Mouse (Mus musculus) layer of hippocampus, postnatal 14 days (tissue): ENCODE measurements at regions not wholly inside any gene's neighbourhood (a gene's known extent, or its start where the extent isn't known, plus 50 kb on each side); places are given as distances from the start of the nearest gene placed in this dataset.
A peak's percentile ranks its signal among the peaks of the same experiment; 100 is the strongest.
"Not testable (repeated sequence)": the region's sequence is repeated elsewhere in the genome, so short reads cannot be mapped to it uniquely, and the experiment has no call there.

Experiments
- DNase-seq, 2 experiments: peaks; one replicate each; pipeline ENCODE4 v3.0.0; 2021 to 2022; ENCODE audit warnings: low spot score in 2 of 2, mixed read lengths in 1 of 2

GRCm38 (mm10) chr17:58820588-58821195 lies 170.5 kb downstream of the Pdzph1 start:
- DNase-seq: peak; percentile 6 to 52

GRCm38 (mm10) chr17:58819339-58819738 lies 171.8 kb downstream of the Pdzph1 start:
- DNase-seq: no peak

- DNase-seq: not testable (repeated sequence)
These were observed 215.7 kb downstream of the Pdzph1 start for GRCm38 (mm10) chr17:58775451-58775850.

- DNase-seq: no peak
These were observed 217.6 kb downstream of the Pdzph1 start for GRCm38 (mm10) chr17:58773595-58773994.

DNA sequence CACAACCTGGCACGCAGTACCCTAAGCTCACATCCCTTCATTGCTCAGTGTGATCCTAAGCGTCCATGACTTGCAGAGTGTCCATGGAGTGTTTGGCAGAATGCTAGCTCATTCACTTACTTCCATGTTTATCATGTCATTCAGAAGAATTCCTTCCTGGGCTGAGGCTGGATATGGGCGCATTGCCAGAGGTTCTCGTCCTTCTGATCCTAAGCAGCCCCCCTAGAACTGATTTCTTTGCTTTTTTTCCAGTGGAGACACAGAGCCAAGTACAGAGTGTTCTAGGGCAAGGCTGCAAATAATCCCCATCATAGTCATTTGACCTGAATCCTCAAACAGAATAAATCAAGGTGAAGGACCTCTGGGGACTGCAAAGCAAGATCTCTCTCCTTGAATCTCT lies 226.0 kb downstream of the Pdzph1 start:
- DNase-seq: no peak

DNA sequence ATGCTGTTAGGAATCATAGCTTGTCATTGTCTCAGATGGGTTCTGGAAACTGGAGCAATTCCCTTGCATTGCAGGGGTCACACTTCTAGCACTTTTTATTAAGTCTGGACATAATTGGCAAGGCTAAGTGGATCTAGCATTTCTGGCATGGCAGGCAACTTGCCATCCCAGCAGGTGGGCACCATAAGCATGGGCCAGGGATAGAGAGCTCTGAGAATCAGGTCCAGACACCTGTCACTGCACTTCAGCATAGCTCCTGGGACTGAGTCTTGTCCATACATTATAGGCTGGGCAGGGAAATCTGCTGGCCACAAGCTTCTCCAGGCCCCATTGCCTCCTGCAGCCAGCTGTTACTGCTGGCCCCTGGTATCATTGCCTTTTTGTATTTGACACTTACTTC lies 242.2 kb downstream of the Pdzph1 start:
- DNase-seq: no peak

- DNase-seq: peak in 1 of 2 experiments; percentile 16
These were observed 242.9 kb downstream of the Pdzph1 start for GRCm38 (mm10) chr17:58748264-58748663.

- DNase-seq: no peak
These were observed 280.3 kb downstream of the Pdzph1 start for GRCm38 (mm10) chr17:58710748-58711478.

GRCm38 (mm10) chr17:58690211-58690610 lies 301.0 kb downstream of the Pdzph1 start:
- no peak for DNase-seq

DNA sequence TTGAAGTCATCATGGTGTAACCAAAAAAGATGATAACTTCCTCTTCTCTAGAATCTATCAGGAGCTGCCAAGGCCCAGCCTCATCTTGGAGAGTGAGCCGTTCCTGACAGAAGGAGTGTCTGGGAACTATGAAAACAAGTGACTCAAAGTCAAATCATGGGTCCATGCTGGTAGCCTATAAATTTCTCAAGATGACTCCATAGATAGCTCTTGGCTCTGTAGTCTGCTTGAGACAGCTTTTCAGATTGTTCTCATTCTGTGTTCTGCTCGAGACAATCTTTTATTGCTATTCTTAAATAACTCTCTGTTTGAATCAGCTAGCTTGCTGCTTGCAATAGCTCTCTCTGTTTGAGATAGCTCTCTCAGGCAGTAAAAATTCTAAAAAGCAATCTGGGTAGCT lies 318.9 kb downstream of the Pdzph1 start:
- peak in 1 of 2 experiments; percentile 7 for DNase-seq

- DNase-seq: no peak
These were observed 323.1 kb downstream of the Pdzph1 start for GRCm38 (mm10) chr17:58668036-58668435.

GRCm38 (mm10) chr17:58643793-58644192 lies 347.4 kb downstream of the Pdzph1 start:
- no peak for DNase-seq

DNA sequence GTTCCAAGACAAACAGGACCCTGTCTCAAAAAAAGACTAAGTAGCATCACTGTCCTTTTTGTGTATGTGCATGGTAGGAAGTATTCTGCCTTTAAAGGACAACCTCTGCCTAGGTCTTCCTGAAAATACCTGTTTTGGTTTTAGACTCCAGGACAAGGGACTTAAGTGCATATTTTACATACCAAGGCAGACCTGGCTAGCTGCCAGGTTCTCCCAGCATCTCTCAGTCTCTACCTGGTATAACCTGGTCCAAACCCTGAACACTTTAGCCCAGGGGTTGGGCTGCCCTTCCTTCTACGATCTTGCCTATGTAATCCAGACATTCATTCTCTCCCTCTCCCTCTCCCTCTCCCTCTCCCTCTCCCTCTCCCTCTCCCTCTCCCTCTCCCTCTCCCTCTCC lies 348.9 kb downstream of the Pdzph1 start:
- DNase-seq: no peak

DNA sequence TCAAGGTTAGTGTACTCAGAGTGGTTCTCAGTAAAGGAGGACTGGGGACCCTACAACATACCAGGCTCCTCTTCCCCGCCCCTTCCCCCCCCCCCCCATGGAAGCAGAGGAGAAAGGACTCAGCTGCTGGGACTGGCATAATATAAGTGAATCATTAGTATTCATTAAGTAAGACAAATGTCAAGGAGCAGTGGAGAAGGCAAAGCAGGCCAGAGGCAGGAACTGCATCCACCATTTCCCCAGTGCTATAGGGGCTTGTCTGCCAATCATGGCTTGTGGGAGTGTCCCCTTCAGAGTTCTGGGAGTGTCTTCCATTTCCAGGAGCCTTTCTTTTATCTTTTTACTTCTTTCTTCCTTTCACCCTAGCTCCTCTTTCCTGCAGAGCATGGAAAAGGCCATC lies 392.3 kb downstream of the Pdzph1 start:
- no peak for DNase-seq

DNA sequence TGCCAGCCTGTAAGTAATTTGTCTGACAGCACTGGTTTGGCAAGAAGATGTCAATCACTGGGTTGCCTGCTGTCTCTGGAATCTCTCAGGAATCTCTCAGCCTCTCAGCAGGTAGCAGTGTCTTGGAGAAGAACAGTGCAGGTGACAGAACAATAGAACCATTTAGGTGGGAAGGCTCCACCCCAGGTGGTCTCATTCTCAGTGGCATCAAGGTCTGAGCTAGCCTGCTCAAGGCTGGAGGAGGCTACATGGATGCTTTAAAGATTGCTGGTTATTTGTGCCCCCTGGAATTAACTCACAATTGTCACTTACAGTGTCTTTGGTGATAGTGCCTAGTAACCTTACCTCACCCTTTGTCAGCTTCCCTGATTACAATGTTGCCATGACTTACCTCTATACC lies 394.5 kb downstream of the Pdzph1 start:
- DNase-seq: no peak

GRCm38 (mm10) chr17:58587946-58588345 lies 403.2 kb downstream of the Pdzph1 start:
- DNase-seq: peak in 1 of 2 experiments; percentile 37

DNA sequence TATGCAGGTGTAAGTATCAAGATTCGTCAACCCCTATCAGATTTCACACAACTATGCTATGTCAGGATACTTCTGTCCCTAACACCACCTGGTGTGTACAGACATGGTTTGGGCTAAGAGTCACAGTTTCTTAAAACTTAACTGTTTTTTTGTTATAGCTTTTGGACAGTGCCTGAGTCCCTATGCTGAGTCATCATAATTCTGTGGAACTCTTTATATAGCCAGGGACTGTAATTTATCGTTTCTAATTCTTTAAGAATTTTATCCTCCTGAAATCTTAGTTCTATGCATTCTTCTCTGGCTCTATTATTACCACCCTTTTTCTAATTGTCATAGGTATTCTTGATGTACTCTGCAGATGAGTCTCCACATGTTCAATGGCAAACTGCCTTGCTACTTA lies 418.3 kb downstream of the Pdzph1 start:
- DNase-seq: no peak
